Mouse (Mus musculus) hindbrain, postnatal 0 days (tissue): ENCODE results near the gene Tmcc3. TPM values are rescaled to one million over a fixed set of nuclear protein-coding genes. Genes with fewer than 3 reads are reported as not detected.

Experiments used
- ATAC-seq: fragments of 200-750 bp; cut with Nextera tagmentation; 2 replicates; pipeline ENCODE4 v1.8.0; 2017; ENCODE audit warnings: mild to moderate bottlenecking, moderate TSS enrichment, moderate library complexity
- DNase-seq: peaks from one replicate; pipeline ENCODE4 v3.0.0-alpha.2; 2015; ENCODE audit warnings: low spot score
- H3K27ac ChIP-seq: fragments of 300-500 bp; sonication (generic); 2 replicates; pipeline ENCODE4 v1.5.1; 2014; ENCODE audit warnings: mild to moderate bottlenecking
- H3K27me3 ChIP-seq: fragments of 300-500 bp; sonication (generic); 2 replicates; pipeline ENCODE4 v1.6.1; 2014; ENCODE audit warnings: low read length, mixed read lengths; ENCODE audit not compliant: insufficient read depth
- H3K36me3 ChIP-seq: fragments of 300-500 bp; sonication (generic); 2 replicates; pipeline ENCODE4 v1.6.1; 2014; ENCODE audit warnings: low read length, mixed read lengths; ENCODE audit not compliant: insufficient read depth
- H3K4me1 ChIP-seq: fragments of 300-500 bp; sonication (generic); 2 replicates; pipeline ENCODE4 v1.6.1; 2014; ENCODE audit warnings: antibody characterized with exemption, low read length, mixed read lengths; ENCODE audit not compliant: insufficient read depth
- H3K4me2 ChIP-seq: fragments of 300-500 bp; sonication (generic); 2 replicates; pipeline ENCODE4 v1.6.1; 2014; ENCODE audit warnings: low read depth, mild to moderate bottlenecking, low read length, moderate library complexity, mixed read lengths
- H3K4me3 ChIP-seq: fragments of 300-500 bp; sonication (generic); 2 replicates; pipeline ENCODE4 v1.5.1; 2014; ENCODE audit warnings: low read length
- H3K9ac ChIP-seq: fragments of 300-500 bp; sonication (generic); replicated peaks from 2 replicates; pipeline ENCODE4 v1.6.1; 2014; ENCODE audit warnings: mild to moderate bottlenecking, low read length, moderate library complexity, mixed read lengths
- H3K9me3 ChIP-seq: fragments of 300-500 bp; sonication (generic); 2 replicates; pipeline ENCODE4 v1.6.1; 2016; ENCODE audit warnings: low read length, mixed read lengths
- CTCF ChIP-seq: IDR thresholded peaks from 2 replicates; pipeline ENCODE4 v1.5.1; 2016; ENCODE audit warnings: antibody characterized with exemption, control low read depth, low read depth
- WGBS: fragments of 180-500 bp; shearing (Covaris S2); extraction: QIAGEN DNeasy Blood & Tissue Kit; methylation state at CpG from one replicate; pipeline ENCODE4 v1.1.7; 2014; 5-methylcytosine and 5-hydroxymethylcytosine counted together
- polyA plus RNA-seq: library from polyadenylated mRNA; unstranded; fragments of >200 nt; fragmentation: Nextera tagmentation; extraction: Ambion mirVana; gene quantifications from 2 replicates; pipeline ENCODE4 v1.2.1, GENCODE M21; 2015
- total RNA-seq: library from RNA; depleted of rRNA; stranded (reverse); fragments of >200 nt; gene quantifications from 2 replicates; pipeline ENCODE4 v1.2.3, GENCODE M21; 2014

The Tmcc3 gene
- total and polyA plus RNA-seq, 2 experiments from 2014 or later = 9.7 to 15.3 TPM

DNA sequence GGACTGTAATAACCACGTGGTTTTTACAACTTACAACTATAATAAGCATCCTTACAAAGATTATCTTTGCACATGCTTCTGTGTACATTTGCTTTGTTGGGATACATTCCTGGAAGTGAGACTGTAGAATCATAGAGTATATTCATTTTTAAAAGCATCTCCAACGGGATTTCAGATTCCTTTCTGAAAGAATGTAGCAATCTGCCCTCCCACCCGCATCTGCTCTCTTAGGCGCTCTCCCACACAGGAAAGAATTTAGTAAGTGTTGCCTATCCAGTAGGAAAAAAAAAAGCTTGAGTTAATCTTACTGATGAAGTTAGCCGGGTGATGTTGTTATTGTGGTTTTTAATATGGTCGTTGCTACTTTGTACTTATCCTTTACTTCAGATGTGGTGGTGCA lies 97.9 kb downstream of the Tmcc3 start:
- DNase-seq (no peak), ATAC-seq (no peak)
- no peak overlapping the region for H3K4me2 ChIP-seq
- H3K4me1 ChIP-seq = peaks cover 16% of the 10 kb centered on the region
- no peaks in the 10 kb centered on the region for H3K9me3 ChIP-seq
- no peak overlapping the region for H3K9ac ChIP-seq
- no peak overlapping the region for H3K4me3 ChIP-seq
- no peaks in the 10 kb centered on the region for H3K36me3 ChIP-seq
- no peak overlapping the region for H3K27ac ChIP-seq
- WGBS = 75% methylated on average over 6 of the region's 6 CpGs
- H3K27me3 ChIP-seq = no peaks in the 10 kb centered on the region
- no peak for TF ChIP-seq CTCF

DNA sequence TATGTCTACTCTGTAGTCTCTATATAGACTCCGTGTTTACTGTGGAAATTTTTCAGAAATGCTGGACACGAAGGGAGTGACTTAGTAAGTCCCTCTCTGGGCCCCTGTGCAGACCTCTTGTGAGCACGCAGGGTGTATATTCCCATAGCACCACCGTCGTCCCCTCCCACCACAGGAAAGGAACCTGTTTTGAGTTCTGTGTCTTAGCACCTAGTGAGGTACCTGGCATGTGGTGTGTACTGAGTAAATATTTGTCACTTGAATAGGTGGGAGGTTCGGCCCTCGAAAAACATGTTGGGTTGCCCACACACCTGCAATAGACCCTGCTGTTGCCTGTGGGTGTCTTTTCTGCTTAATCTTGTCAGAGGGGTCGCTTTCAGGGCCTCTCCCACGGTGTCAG lies 99.8 kb downstream of the Tmcc3 start:
- Histone ChIP-seq H3K4me3 (no peak overlapping the region), H3K4me1 (peaks cover 25% of the 10 kb centered on the region), H3K4me2 (no peak overlapping the region), H3K9me3 (no peaks in the 10 kb centered on the region), H3K27ac (no peak overlapping the region), H3K9ac (no peak overlapping the region), H3K27me3 (no peaks in the 10 kb centered on the region), H3K36me3 (no peaks in the 10 kb centered on the region)
- TF ChIP-seq CTCF = no peak
- DNase-seq (no peak), ATAC-seq (no peak)
- WGBS = 93% methylated on average over 9 of the region's 9 CpGs

DNA sequence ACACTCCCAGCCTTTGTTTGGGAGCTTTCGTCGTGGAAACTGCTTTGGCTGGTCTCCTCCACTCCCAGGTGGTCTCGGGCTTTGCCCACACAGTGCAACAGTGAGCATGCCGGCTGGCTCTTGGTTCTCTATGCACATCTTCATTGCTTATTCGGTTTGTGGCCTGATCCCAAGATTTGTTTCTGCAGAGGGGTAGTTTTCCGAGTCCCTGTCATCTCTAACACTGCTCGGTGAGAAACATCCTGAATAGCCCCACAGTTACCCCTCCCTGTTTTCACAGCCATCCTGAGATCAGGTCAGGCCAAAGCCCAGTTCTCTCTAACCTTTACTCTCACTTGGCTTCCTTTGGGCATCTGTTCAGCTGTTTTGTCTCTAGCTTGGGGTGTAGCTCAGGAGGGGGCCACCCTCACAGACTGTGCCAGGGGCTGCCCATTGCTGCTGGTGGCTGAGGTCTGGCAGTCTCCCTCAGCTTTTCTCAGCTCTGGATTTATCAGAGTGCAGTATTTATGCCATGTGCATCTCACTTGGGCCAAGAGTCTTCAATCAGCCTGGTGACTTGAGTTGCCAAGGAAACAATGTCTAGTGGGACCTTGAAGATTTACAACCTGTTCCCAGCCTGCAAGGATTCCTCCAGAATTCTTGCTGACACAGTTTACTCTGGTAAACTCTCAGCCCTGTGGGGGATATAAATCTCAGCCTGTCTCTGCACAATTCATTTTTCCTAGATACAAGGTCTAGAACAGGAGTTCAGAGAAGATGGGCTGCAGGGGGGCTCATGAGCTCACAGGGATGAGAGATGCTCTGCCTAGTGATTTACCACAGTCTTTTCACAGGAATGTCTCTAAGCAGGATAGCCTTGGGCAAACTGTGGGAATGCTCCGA lies 102.3 kb downstream of the Tmcc3 start:
- ATAC-seq (peak; percentile 88), DNase-seq (peak; percentile 86)
- Histone ChIP-seq H3K4me1 (peaks cover 25% of the 10 kb centered on the region), H3K27me3 (no peaks in the 10 kb centered on the region), H3K9me3 (no peaks in the 10 kb centered on the region), H3K36me3 (no peaks in the 10 kb centered on the region), H3K4me2 (no peak overlapping the region), H3K27ac (peak overlapping the region; percentile 77), H3K4me3 (no peak overlapping the region), H3K9ac (no peak overlapping the region)
- 13% methylated on average over 8 of the region's 8 CpGs for WGBS
- TF ChIP-seq CTCF = no peak

DNA sequence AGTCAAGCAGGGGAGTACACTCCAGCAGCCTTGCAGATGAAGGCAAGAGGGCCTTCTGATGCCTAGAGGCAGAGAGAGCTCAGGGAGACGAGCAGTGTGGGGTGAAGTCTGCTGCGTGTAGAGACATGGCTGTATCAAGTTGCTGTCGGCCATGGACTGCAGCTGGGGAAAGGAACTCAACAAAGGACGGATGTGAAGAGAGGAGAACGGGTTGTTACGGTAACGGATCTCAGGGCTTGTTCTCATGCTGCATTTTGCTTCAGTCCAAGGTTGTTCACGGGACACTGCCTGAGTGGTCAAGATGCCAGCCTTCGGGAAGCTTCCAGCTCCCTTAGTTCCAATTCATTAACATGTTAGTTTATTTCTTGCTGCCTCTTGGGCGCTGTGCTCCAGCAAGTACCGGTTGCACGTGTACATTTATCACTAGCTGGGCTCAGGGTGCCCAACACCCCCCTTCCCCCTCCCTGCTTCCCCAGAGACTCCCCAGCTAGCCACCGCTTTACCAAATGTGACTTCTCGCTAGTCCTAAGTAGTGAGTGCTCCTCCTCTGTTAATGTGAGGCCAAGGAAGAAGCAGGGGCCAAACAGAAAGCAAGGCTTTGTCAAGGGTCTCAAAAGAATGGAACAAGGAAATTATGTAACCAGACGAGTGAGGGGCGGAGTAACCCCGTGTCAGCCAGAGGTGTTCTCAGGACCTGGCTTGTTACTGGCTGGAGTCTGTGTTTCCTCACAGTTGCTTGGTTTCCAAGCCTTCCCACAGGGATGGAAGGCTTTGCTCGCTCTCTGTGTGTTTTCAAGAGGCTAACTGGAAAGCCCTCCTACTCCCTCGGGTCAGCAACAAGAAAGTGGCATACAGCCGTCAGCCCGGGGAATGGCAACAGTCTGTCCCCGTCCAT lies 104.4 kb downstream of the Tmcc3 start:
- Histone ChIP-seq H3K9ac (no peak overlapping the region), H3K4me3 (no peak overlapping the region), H3K36me3 (no peaks in the 10 kb centered on the region), H3K4me1 (peaks cover 25% of the 10 kb centered on the region), H3K9me3 (no peaks in the 10 kb centered on the region), H3K27ac (peak overlapping the region; percentile 77), H3K27me3 (no peaks in the 10 kb centered on the region), H3K4me2 (peak overlapping the region; percentile 30)
- peak; percentile 75 for DNase-seq
- peak; percentile 65 for ATAC-seq
- TF ChIP-seq CTCF = no peak
- 22% methylated on average over 22 of the region's 22 CpGs for WGBS

DNA sequence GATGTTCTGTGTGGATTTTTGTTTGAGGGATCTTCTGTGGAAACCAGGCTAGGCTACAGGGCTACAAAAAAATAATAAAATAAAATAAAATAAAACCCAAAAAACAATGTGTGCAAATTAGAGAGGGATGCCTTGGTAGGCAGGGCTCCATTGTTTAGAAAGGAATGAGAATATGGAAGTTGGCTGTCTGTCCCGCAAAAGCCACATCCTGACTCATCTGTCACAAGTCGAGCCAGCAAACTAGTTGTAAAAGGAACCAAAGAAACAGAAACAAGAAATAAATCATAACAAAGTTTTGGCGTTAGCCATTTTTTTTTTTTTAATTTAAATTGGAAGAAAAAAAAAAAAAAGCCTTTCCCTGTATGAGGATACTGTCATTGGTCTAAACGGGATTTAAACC lies 105.9 kb downstream of the Tmcc3 start:
- 87% methylated on average over 4 of the region's 4 CpGs for WGBS
- Histone ChIP-seq H3K4me1 (peaks cover 25% of the 10 kb centered on the region), H3K27ac (no peak overlapping the region), H3K9ac (no peak overlapping the region), H3K36me3 (no peaks in the 10 kb centered on the region), H3K4me3 (no peak overlapping the region), H3K27me3 (no peaks in the 10 kb centered on the region), H3K4me2 (no peak overlapping the region), H3K9me3 (no peaks in the 10 kb centered on the region)
- TF ChIP-seq CTCF = no peak
- ATAC-seq (no peak), DNase-seq (no peak)

DNA sequence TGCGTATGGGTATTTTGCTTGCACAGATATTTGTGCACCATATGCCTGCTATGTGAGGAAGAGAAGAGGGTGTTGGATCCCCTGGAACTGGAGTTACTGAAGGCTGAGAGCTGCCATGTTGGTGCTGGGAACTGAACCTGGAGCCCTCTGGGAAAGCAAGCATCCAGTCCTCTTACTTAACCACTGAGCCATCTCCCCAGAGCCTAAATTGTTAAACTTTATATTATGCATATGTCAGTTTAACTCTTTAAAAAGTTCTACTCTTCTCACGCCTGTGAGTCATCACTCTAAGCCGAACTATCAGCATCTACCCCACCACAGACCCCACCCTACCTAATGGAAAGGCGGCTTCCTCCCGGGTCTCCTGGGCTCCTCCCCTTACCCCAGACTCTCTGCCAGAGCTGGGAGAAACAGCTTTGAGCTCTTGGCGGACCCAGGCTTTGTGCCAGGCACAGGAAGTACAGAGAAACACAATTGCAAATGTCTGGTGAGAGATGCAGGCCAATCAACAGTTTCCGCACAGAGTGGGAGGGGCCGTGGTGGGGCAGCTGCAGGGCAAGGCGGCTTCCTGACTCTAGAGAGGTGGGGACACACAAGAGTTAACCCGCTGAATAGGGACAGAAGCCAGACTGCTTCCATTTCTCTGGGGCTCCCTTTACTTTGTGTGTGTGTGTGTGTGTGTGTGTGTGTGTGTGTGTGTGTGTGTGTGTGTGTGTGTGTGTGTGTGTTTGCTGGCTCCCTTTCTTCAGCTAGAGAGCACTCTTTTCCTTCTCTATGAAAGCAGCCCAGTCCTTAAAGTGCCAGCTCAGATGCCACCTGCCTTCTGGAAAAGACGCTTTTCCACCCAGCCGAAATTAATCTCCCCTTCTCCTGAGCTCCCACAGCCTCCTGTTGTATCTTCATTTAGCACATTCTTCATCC lies 114.5 kb downstream of the Tmcc3 start:
- no peaks in the 10 kb centered on the region for H3K36me3 ChIP-seq

More for the DNA sequence above, 114.5 kb downstream of the Tmcc3 start:
- Histone ChIP-seq H3K27ac (peak overlapping the region; percentile 60), H3K4me1 (peaks cover 5% of the 10 kb centered on the region), H3K4me2 (peak overlapping the region; percentile 6; the same call in 1 of the 2 replicates), H3K9ac (0 out of 2 replicates have a peak overlapping the region, but pooled peaks have one; percentile 17), H3K27me3 (no peaks in the 10 kb centered on the region), H3K4me3 (no peak overlapping the region), H3K9me3 (no peaks in the 10 kb centered on the region)
- 36% methylated on average over 12 of the region's 12 CpGs for WGBS
- TF ChIP-seq CTCF = 0 out of 2 replicates have a peak, but pooled peaks have one; percentile 1
- ATAC-seq (peak; percentile 96), DNase-seq (peak; percentile 85)
